Mouse (Mus musculus) cerebellum, postnatal 25 days (tissue): ENCODE measurements around the gene Alk.

Experiments used
- DNase-seq, 2 experiments: peaks; one replicate each; pipeline ENCODE4 v3.0.0; 2021; ENCODE audit warnings: mixed read lengths in 2 of 2

The Alk gene

DNA sequence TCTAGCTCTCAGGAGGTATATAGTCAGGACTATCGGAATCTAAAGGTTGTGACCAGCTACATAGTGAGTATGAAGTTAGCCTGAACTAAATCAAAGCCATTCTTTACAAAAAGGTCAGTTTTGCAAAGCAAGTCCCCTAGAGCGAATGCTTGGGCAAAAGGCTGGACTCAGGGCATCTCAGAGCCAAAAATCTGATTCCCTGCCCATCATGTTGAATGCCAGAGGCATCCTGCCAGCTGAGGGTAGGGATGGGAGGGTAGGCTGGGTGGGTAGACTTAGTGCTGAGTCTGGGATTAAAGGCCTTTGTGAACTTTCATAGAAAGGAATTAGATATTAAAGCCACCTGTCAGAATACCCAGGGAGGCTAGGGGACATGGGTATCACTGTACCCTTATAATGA lies 594.6 kb downstream of the Alk start:
- DNase-seq: no peak

DNA sequence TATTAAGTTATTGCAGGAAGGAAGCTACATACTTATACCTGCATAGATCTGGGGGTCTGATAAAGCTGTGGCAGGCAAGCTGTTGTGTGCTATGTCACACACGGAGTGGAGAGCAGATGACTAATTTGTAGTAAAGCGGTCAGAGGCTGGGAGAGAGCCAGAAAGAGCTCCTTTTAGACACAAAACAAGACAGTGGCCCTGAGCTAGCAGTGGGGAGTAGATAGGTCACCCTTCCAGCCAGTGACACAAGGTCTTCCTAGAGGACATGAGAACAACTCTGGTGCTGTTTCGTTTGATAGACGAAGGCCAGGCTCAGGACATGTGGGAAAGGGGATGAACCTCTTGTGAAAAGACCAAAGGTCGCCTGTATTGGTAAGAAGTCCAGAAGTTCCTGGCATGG lies 596.0 kb downstream of the Alk start:
- no peak for DNase-seq

DNA sequence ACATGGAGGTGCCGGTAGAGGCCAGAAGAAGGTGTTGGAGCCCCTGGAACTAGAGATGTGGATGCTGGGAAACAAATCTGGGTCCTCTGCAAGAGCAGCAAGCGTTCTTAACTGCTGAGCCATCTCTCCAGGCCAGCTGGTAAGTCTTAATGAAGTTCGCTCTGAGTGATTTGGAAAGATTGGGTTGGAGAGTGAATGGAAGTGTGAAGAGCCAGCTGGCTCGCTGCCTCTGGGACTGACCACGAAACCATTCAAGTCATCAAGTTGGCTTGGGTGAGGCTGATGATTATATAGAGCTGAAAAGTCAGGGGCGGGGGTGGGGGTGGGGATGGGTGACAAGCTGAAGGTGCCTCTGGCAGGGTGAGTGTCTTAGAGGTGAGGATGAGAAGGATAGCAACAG lies 599.1 kb downstream of the Alk start:
- no peak for DNase-seq

DNA sequence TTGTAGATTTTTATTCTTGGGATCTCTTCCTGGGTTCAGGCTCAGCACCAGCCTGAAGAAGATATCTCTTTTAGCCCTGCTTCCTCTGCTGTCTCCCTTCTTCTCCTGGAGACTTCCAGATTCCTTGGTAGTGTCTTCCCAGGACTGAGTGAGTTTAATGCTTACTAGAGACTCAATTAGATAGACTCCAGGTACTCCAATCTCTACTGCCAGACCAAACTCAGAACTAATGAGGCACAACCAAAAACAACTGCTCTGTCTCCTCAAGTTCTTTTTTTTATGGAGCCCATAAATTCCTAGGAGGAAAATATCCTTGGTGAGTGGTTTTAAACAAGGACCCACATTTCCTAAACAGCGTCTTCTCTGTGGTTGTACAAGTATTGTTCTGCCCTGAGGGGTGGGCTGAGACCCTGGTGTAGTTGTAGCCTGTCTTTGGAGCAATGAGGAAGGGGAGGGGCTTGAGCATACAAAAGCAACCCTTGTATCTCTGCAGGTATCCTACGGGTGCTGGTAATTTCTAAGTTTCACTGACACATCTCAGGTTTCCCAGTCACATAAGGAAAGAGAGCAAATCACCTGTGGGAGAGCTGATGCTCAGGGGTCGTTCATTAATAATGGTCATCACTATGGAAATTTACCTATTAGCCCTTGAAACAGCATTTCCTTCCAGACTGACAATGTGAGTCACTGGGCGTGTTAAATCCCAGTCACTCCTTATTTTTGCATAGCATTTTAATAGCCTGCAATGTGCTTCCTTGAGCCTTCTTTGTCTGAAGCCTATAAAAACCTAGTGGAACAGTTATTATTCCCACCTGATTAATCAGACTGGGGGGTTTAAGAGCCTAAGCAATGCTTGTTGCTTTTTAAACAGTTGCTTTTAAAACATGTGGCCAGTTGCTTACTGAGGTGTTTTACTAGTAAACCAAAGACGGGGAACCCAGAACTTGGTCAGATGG lies 604.6 kb downstream of the Alk start:
- DNase-seq: no peak

DNA sequence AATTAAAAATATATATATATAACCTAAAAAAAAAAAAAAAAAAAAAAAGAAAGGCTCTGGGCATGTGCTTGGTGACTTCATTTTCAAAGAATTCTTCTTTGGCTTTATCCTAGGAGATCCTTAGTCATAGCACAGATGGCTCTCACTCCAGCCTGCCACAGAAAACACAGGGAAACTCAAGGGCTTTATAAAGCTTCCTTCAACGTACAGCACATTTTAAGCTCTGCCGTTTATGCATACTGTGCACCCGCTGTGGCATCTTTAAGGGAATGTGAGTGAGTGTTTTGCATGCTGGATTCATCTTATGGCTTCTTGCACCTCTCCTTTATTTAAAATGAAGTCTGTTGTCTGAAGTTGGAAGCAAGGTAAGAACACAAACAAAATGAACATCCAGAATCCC lies 606.7 kb downstream of the Alk start:
- DNase-seq: no peak

DNA sequence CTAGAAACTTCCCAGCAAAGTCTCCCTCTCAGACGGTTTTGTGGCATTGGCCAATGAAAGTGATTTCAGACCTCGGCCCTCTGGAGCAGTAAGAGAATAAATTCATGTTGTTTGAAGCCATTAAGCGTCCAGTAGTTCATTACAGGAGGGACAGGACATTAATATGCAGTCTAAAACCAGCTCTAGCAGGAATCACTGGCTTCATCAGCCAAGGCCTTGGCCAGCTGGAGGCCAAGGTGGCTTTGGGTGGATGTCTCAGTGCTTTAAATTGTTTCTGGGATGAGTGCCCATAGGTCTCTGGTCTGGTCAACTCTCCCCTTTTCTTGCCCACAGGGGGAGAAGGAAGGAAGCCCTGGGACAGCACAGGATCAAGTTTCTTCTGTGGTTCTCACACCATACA lies 608.9 kb downstream of the Alk start:
- no peak for DNase-seq

DNA sequence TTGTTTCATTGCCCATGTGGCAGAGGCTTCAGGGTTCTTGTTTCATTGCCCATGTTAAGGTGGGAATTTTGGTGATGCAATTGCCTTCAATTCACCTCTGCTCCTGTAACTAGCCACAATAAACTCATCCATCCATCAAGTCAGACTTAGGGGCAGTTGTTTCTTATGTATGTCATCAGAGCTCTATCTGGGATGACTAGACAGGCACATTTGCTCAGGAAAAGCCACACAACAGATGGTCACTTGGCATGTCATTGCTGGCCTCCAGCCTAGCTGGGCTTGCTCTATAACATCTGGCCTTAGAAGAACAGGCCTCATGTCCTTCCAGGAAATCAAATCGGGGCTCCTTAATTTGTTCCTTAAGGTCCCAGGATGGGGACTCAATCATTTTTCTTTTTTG lies 610.3 kb downstream of the Alk start:
- peak in 1 of 2 experiments; percentile 21 for DNase-seq

DNA sequence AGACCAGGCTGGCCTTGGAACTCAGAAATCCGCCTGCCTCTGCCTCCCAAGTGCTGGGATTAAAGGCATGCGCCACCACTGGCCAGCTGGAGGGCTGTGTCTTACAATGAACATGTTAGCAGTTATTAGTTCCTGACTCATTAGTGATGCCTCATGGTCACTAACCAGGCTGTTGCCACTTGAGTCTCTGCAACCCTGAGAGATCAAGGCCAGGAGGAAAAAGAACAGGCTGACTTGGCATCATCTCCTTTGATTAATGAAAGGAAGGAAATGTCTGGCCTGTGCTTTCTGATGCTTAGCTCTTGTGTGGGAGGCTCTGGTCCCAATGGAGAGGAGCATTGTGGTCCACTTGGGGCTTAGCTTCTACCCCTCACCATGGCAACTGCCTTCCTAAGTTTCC lies 611.4 kb downstream of the Alk start:
- no peak for DNase-seq

DNA sequence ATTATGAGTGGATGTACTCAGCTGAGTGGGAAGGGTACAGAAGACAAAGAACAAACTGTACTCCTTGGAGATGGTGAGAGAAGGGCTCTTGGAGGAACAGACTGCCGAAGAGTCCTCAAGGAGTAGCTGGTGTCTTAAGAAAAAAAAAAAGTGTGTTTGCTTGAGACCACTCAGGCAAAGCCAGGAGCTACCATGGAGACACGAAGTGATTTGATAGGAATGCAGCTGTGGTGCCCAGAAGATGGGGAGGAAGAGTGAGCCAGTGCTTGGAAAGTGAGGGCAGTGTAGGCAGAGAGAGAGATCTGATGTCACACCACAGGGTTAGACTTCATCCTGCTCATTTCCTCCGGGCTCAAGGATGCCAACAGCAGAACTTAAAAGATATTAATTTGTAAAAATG lies 613.2 kb downstream of the Alk start:
- DNase-seq: no peak

DNA sequence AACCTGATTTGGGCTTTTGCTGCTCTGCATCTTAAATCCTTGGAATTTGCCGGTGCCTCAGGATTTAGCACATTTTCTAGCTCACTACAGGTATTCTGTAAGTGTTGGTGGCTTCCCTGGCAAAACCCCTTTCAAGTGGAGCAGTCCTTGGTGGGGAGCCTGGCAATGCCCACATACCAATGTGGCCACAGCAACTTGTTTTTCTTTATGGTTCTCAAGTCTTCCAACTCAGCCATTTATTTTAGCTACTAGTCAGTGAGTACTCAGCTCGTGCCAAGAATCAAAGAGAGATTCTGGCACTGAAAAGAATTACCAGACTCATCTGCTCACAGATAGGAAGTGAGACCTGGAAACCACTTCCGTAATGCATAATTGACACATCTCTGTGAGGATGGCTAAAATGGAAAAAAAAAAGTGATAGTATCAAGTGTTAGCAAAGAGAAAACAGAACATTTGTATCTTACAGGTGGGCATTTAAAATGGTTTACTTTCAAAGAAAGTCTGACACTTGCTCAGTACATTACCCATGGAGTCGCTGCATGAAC lies 614.2 kb downstream of the Alk start:
- DNase-seq: no peak

DNA sequence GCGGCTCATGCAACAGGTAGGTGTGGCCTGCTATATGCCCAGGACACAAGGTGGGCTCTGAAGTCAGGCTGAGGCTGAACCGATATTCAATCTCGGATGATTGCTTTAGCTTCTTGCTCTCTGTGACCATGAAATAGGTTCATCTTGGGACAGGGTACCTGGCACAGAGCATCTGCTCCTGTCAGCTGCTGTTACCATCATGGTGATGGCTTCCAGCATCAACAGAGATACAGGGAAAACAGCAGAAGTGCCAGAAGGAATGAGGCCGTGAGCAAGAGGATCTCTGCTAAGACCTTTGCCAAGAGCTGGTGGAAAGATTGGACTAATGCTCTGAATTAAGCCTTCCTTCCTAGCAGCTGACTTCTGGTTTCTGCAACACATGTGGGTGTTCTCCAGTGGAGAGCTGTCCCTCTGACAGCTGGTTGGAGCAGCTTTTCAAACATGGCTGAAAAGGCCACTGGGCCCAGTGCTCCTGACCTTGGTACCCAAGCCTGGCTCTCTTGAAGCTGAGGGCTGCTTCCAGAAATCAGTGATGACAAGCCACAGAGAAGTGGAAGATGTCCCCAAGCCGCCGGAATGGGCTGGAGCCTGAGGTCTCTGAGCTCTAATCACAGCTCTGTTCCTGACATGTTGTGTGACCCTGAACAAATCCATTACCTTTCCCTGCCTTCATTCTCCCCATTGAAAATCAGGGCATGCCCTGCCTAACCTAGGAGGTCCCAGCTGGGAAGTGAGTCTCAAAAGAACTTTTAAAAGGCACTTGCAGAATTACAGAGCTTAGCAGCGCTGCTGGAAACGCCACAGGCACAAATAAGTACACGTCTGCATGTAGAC lies 615.5 kb downstream of the Alk start:
- no peak for DNase-seq

DNA sequence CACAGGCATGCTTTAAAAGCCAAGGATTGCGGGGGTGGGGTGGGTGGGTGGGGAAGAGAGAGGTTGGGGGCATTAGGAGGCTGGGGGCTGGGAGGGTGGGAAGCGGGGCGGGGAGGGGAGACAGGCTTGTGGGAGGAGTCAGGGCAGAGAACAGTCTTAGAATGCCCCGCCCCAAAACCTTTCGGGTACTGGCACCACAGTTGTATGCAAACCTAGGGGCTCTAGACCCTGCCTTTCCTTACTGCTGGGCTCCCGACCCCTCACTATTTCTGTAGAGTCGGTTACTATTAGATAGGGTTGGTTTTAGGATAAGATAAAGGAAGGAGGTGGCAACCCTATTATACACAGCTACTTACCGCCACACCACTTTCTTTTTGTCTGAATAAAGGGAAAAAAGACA lies 617.4 kb downstream of the Alk start:
- DNase-seq: no peak

DNA sequence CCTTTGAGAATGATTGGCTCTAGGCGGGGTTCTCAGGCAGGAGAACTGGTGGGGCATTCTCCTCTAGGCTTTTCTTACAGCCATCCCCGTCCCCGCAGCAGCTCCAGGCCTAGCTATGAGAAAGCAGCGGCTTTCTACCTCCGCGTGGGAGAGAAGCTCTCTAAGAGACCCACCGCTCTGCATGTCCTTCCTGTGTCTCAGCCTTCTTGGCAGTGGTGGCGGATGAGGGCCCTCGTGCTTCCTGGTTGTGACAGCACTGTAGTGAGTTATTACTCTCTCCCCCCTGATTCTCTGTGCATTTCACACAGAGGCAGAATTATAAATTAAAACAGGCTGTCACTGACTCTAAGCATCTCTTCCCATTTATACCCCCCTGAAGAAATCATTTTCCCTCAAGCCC lies 618.0 kb downstream of the Alk start:
- DNase-seq: no peak

DNA sequence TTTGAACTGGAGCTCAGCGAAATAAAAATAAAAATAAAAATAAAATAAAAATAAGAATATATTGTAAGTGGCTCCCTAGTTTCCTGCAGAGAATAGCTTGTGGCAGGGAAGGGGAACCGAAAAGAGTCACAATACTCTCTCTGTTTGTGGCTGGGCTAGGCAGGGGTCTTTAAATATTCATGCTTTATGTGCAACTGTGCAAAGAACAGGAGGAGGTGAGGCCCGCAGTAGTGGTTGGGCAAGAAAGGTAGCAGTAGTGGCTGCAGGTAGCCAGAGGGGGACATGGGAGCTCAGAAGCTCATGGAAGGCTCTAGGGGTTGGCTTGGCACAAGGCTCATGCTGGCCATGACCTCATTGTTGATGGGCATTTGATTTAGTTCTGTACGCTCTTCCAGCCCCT lies 623.2 kb downstream of the Alk start:
- no peak for DNase-seq

DNA sequence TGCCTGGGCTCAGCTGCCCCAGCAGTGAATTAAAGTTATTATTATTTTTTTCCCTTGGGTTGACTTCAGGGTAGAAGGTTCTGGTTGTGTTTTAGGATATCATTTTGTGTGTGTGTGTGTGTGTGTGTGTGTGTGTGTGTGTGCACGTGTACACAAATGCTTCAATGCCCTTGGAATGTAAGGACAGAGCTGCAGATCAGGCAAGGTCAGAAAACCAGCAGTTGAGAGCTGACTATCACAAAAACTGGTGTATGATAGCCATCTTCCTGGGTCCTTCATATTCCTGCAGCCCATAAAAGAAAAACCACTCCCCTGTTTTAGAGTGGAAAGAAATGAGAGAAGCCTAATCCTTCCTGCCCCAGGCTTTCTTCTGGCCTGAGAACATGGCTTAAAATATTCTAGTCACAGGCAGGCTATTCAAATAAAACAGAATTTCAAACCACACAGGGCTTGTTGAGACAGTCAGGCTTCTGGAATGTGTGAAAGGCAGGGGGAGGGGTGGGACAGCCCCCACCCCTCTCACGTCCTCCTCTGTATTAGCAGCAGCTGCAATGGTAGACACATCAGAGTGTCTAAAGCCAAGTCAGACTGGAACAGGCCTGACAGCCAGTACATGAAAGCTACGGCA lies 623.8 kb downstream of the Alk start:
- no peak for DNase-seq

DNA sequence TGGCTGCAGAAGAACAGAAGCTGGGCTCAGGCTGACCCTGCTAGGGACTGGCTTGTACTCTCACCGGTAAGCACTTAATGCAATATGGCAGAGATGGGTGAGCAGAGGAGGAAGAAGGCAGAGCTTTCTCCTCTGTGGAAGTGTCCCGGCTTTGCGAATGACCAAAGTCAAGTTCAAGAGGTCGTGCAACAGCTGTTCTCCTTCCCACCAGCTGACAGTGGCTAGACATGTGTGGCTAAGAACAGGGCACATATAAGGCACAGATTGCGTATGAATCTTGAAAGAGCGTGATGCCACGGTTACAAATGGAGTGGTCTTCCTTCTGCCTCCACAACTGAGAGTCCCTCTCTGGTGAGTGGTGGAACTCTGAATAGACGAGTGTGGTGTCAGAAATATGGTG lies 625.3 kb downstream of the Alk start:
- DNase-seq: no peak

DNA sequence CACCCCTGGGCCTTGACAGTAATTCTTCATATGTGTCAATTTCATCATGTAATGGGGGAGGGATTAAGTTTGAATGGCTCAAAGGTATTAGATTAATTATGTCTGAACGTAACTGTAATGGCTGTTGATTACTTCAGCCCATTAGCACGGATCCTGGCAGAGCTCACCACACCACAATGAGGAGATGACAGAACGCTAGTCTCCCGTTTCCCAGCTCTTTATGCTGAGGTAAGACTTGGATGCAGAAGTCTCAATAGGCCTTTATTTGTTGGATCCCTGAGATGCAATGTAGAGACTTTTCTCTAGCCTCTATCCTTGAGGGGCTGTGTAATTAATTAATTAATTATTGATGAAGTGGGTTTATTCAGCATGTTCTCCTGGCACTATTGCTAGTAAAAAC lies 627.8 kb downstream of the Alk start:
- DNase-seq: no peak

DNA sequence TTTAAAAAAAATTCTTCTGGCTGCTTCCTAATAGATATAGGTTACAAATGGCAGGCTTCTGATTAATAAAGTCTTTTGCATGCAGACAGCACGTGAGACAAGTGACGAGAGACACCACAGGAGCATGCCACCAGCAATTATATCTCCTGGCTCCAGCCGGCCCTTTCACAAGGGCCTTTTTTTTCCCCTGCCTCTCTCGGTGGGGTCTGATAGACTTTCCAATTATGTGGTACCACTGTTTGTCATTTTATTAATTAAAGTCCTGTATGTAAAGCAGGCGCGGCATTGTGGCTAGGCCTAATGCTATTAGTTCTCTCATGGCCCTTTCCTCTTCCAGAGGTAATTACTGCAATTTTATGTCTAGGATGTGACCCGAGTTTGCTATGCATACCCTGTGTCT lies 630.7 kb downstream of the Alk start:
- DNase-seq: no peak

DNA sequence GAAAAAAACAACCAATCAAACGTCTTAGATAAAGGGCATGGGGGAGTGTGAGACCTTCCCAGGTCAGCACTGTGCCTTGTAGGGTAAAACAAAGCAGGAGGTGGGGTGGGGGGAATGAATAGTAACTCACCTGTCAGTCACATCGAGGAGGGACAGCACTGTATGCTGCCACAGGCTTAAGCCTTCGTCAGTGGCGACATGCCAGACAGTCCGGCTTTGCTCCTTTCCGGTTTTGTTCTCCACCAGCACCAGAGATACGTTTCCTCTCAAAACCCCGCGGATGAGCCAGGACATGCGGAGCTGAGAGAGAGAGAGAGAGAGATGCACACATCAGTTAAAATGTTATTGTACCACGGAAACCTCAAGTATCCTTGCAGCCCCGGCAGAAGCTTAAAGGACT lies 637.1 kb downstream of the Alk start:
- peak in 1 of 2 experiments; percentile 22 for DNase-seq

DNA sequence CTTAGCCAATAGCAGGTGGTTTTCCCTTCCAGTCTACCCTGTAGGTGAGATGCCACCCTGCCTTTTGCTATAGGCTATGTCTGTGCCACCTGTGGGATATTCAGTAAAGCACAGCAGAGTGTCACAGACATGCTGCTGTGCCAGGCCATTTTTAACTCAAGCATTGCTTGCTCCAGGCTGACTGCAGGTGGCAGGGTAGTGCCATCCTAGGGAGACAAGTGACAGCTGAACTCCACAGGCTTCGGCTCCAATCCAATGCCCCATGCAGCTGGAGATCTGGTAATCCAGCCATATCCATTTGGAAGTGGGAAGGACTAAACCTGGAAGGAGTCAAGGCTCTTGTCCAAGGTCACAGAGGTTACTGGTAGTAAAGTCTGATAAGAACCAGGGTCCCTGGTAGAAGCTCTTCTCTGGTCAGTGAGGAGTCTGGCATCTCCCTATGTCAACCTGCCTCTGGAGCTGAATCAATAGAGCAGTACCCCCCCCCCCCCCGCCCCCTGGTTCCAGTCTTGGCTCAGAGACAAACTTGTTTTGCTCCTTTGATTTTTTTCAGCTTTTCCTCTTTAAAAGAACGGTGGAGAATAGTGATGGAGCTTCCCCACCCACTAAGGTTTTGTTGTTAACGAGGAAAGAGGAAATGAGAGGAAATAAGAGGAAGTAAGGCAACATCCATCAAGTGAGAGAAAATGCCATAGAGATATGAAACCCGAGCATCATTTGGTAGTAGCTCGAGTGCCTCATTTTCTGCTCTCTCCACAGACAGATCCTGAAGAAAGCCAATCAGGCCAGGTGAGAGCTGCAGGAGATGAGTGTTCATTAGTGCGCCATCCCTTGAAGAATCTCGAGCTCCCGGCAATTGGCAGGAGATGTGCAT lies 638.5 kb downstream of the Alk start:
- DNase-seq: peak; percentile 85 to 89

DNA sequence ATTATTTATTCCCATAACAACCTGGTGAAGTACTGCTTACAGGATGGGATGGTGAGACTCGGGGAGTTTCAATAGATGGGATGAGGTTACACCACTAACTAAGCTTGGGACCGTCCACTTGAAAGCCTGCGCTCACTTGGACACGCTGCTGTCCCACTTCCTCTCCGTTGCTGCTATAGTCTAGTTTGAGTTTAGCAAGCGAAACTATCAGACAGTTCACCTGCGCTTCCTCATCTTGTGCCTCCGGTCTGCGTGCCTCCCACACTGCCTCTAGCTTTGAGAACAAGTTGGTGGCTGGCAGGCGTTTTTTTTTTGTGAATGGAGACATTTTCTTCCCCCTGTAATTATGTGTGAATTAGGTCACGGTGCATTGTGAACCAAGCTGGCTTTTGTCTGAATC lies 639.8 kb downstream of the Alk start:
- no peak for DNase-seq

DNA sequence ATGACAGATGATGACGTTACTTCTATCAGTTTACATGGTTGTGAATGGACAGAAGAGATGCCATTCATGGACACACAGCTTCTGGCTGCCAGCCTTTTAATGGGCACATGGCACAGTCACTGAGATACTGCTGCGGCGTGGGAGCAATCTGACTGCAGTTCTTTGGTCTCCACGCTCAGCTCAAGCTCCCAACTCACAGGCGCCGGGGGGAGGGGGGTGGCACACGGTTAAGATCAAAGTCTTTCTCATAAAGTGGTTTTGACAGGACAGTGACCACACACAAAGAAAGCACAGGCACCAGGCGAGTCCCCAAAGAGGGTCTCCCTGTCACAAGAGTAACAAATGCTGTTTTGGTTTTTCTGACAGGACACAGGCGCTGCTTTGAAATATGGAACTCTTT lies 641.7 kb downstream of the Alk start:
- DNase-seq: peak in 1 of 2 experiments; percentile 15
